Mouse (Mus musculus): ENCODE results near the gene Phactr4.

GRCm38 (mm10) chr4:132386846-132387245, 35.4 kb downstream of the Phactr4 start:
- TF ChIP-seq EP300 (optimal IDR thresholded peaks at IDR 0.05) (no peak), CTCF (IDR thresholded peaks at IDR 0.05; ENCODE audit: low read depth) (no peak)

All from stomach, postnatal 0 days (tissue).